Mouse (Mus musculus): ENCODE measurements around the gene 1700015F17Rik. TPM values are rescaled to one million over a fixed set of nuclear protein-coding genes. Genes with fewer than 3 reads are reported as not detected.

The 1700015F17Rik gene
- not detected for polyA plus RNA-seq (2014; fragmentation: Illumina TruSeq; extraction: RNeasy Lipid Tissue Mini Kit (QIAGEN cat#74804); ENCODE audit: low read depth, low replicate concordance)

DNA sequence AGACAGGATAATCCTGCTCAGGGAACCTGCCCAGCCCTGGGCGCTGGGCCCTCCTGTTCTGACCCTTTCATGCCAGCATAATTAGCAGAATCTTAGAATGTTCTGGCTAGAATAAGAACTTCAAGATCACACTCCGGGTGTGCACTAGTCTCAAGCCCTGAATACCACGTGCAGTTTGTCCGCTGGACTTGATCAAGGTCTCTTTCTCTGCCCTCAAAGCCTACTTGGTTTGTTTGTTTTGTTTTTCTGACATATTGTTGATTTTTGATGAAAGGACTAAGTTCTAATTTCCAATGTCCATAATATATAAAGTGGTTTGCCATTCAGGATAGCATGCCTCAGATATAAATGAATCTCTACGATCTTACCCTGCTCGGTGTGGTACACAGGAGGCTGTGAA lies at the start of gene 1700015F17Rik:
Gene 1700015F17Rik, minus strand, starts transcription at position 101 of the 400 bp plus-strand sequence.

DNA sequence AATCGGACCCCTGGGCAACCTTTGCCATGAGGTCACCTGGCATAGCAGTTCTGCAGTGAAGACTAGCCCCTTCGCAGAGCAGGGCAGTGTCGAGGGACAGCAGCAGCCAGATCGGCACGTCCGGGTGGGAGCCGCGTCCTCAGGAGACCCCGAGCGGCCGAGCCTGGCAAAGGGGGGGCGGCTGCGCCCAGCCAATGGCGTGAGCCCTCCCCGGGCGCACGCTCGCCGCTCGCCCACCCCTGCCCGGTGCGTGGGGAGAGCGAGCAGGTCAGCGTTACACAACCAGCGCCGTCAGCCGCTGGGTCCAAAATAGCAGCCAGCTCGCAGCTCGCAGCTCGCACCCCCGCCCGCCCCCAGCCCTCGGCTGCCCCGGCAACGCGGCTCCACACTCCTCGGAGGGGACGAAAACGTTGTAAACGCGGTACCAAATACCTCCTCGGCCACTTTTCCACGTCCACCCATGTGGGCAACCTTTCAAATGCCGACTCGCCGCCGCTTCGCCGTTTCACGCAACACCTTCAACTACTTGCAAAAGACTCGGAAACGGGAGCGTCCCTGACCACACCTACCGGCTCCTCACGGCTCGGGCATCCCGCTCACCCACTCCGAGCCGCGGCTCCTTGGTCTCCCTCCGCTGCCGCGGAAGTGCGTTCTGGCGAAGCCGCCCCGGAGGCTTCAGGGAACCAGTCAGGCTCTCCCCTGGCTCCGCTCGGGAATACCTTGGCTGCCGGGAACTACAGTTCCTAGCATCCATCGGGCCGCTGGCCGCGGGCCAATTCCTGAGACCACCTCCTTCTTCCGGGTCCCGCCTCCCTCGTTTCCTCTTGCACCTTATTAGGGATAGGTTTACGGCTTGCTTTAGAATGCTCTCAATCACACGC lies 35.5 kb upstream of the 1700015F17Rik start, which contains the start of gene Cldn12:
Gene Cldn12, minus strand, starts transcription at position 763 of the 881 bp plus-strand sequence.

GRCm38 (mm10) chr5:5419992-5420455 lies 58.9 kb downstream of the 1700015F17Rik start, which contains the start of gene Cdk14:
Gene Cdk14, minus strand, starts transcription at chr5:5420312.

Other genes starting within 250 kb of the 1700015F17Rik start
- gene Cdk14, start 58.8 kb downstream of the 1700015F17Rik start, polyA plus RNA-seq (2014; fragmentation: Illumina TruSeq; extraction: RNeasy Lipid Tissue Mini Kit (QIAGEN cat#74804); ENCODE audit: low read depth, low replicate concordance) = 0.61 TPM
- gene Cldn12, start 35.8 kb upstream of the 1700015F17Rik start, polyA plus RNA-seq (2014; fragmentation: Illumina TruSeq; extraction: RNeasy Lipid Tissue Mini Kit (QIAGEN cat#74804); ENCODE audit: low read depth, low replicate concordance) = 107 TPM
- 27.0 TPM for gene Gtpbp10, start 80.4 kb upstream of the 1700015F17Rik start, polyA plus RNA-seq (2014; fragmentation: Illumina TruSeq; extraction: RNeasy Lipid Tissue Mini Kit (QIAGEN cat#74804); ENCODE audit: low read depth, low replicate concordance)
- gene Gm8773, start 94.7 kb upstream of the 1700015F17Rik start, polyA plus RNA-seq (2014; fragmentation: Illumina TruSeq; extraction: RNeasy Lipid Tissue Mini Kit (QIAGEN cat#74804); ENCODE audit: low read depth, low replicate concordance) = not detected
- gene Cfap69, start 185.1 kb upstream of the 1700015F17Rik start, polyA plus RNA-seq (2014; fragmentation: Illumina TruSeq; extraction: RNeasy Lipid Tissue Mini Kit (QIAGEN cat#74804); ENCODE audit: low read depth, low replicate concordance) = 0.77 TPM
- 14.2 TPM for gene Steap2, start 215.4 kb upstream of the 1700015F17Rik start, polyA plus RNA-seq (2014; fragmentation: Illumina TruSeq; extraction: RNeasy Lipid Tissue Mini Kit (QIAGEN cat#74804); ENCODE audit: low read depth, low replicate concordance)